Mouse (Mus musculus) liver, adult (tissue): ENCODE data around the gene Map1lc3a.

Source experiments
- GATA4 ChIP-seq: IDR thresholded peaks from 2 replicates; pipeline ENCODE4 v1.6.1; 2014; ENCODE audit warnings: mild to moderate bottlenecking, low read length; ENCODE audit not compliant: insufficient replicate concordance

Map1lc3a gene

GRCm38 (mm10) chr2:155276621-155277175, 601 bp downstream of the Map1lc3a start:
- TF ChIP-seq GATA4: no peak

- TF ChIP-seq GATA4: no peak
Measured at GRCm38 (mm10) chr2:155277721-155278120, 1.6 kb downstream of the Map1lc3a start.

DNA sequence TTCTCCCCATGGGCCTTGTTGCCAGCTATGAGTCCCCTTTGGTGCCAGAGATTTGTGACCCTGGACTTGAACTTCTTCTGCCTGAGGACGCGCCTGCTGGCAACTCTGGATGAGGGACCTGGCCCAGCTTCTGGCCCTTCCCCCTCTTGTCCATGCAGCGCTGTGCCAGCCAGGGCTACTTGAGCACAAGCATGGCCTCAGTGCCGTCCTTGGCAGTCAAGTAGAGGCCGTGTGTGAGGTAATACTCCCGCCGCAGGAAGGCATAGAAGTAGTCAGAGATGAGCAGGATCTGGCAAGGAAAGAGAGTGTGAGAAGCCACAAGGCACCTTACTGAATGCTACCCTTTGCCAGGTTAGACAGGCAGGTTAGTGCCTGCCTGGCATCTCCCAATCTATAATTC, 2.3 kb downstream of the Map1lc3a start:
- no peak for TF ChIP-seq GATA4

DNA sequence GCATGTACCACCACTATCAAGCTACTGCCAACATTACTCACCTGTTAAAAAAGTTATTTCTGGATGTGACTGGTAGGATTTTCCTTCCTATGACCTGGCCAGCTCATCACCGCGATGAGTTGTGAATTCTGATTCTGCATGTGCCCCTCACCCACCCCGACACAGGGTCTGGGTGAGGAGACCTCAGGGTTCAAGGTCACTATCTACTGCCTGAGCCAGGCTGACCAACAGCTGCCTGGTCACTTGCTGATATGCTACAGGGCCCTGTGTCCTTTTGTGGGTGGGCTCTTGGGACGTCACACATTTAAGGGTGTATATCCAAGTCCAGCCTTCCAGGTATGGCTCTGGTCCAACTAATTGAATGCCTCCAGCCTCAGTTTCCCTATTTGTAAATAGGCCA, 3.1 kb downstream of the Map1lc3a start:
- TF ChIP-seq GATA4: no peak

DNA sequence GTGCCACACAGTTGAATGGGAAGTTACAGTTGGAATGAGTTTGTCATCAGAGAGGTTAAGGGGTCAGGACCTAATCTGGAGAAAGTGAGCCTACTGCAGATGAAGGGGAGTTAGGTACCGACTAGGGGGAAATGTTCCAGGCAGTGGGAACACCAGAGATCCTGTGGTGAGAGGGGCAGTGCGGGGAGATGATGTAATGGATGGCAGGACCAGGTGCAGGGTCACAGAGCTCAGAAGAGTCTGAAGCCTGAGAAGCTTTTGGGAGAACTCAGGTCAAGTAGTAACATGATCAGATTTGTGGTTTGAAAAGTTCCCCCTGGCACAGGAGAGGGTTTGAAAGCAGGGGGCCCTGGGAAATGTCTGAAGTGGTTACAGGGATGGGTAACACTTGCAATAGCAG, 4.0 kb downstream of the Map1lc3a start:
- TF ChIP-seq GATA4: no peak

DNA sequence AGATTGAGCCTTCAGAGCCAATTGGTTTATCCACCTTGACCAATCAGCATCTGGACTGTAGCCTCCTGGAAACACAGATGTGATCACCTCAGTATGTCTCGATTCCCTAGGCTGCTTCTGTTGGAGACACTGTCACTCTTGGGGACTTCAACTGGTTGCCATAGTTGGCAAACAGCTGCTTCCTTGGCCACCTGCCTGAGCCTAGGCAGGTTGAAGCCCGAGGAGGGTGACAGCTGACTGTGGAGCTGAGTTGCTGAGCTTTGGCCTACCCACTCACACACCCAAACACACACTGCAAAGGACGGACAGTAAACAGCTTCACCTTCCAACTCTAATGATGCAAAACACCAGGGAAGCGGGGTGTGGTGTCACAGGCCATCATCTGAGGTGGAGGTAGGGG, 7.7 kb downstream of the Map1lc3a start:
- TF ChIP-seq GATA4: no peak

- TF ChIP-seq GATA4: no peak
Measured at GRCm38 (mm10) chr2:155284647-155285046, 8.6 kb downstream of the Map1lc3a start.

- TF ChIP-seq GATA4: no peak
Measured at GRCm38 (mm10) chr2:155285744-155286143, 9.6 kb downstream of the Map1lc3a start.

GRCm38 (mm10) chr2:155287456-155288250, 11.6 kb downstream of the Map1lc3a start:
- no peak for TF ChIP-seq GATA4

- no peak for TF ChIP-seq GATA4
Measured at GRCm38 (mm10) chr2:155290066-155290465, 14.0 kb downstream of the Map1lc3a start.

DNA sequence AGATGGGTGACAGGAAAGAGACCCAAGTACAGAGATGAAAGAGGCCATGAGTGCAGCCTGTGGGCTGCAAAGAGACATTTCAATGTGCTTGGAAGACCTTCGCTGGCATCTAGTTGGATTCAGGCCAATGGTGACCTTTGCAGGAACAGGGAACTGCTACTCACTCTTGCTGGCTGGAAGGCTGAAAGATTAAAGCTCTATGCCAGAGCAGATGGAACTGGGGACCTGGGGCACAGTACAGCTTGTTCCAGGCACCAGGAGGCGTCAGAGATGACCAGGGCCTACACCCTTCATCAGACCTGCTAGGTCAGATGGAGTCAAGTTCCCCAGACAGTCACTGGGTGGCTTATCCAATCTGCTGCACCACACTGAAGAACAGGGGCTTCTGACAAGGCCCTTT, 17.3 kb downstream of the Map1lc3a start:
- no peak for TF ChIP-seq GATA4

DNA sequence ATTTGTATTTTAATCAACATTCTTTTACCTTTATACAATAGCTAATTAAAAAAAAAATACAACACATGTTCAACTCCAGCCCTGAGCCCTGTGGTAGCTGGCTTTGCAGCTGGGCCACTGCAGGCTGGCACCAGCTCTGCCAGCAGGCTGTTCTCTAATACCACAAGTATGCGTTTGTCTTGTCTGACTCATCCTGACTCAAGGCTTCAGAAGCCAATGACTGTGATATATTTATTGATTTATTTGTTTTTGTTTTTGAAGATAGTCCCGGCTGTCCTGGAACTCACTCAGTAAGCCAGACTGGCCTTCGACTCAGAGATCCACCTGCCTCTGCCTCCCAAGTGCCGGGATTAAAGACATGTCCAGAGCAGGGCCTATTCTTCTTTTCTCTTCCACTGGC, 17.8 kb downstream of the Map1lc3a start:
- no peak for TF ChIP-seq GATA4

- TF ChIP-seq GATA4: no peak
Measured at GRCm38 (mm10) chr2:155295453-155295852, 19.4 kb downstream of the Map1lc3a start.

- TF ChIP-seq GATA4: no peak
Measured at GRCm38 (mm10) chr2:155299563-155299962, 23.5 kb downstream of the Map1lc3a start.

GRCm38 (mm10) chr2:155308936-155309592, 33.0 kb downstream of the Map1lc3a start:
- no peak; the same call in 1 of the 2 replicates for TF ChIP-seq GATA4

DNA sequence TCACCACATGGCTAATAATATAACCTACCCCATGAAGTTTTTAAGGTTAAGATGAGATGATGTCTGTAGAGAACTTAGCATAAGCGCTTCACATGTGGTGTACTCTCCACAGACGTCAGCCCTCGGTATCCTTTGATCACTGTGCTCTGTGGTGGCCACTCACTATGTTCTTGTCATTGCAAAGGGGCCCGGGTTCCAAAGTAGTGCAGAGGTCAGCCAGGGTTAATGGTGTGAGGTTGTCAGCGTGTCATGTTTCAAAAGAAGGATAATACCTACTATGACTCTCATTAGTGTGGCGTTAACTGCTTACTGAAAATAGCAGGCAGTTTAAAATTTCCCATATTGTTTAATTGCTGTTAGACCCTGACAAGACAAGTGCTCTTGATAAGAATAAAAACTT, 37.6 kb downstream of the Map1lc3a start:
- no peak for TF ChIP-seq GATA4
